Mouse (Mus musculus) cerebellum, adult 8-10 months (tissue): ENCODE results near the gene Ubald2.
"Not testable (repeated sequence)": the region's sequence is repeated elsewhere in the genome, so short reads cannot be mapped to it uniquely, and the experiment has no call there.

Source experiments
- DNase-seq: peaks from one replicate; pipeline ENCODE4 v3.0.0; 2022

The Ubald2 gene

GRCm38 (mm10) chr11:116466141-116466540 lies 32.2 kb downstream of the Ubald2 start, which contains the start of gene Qrich2:
Gene Qrich2, minus strand, starts transcription at chr11:116466241.
- DNase-seq = no peak

GRCm38 (mm10) chr11:116468338-116468737 lies 34.4 kb downstream of the Ubald2 start:
- not testable (repeated sequence) for DNase-seq

DNA sequence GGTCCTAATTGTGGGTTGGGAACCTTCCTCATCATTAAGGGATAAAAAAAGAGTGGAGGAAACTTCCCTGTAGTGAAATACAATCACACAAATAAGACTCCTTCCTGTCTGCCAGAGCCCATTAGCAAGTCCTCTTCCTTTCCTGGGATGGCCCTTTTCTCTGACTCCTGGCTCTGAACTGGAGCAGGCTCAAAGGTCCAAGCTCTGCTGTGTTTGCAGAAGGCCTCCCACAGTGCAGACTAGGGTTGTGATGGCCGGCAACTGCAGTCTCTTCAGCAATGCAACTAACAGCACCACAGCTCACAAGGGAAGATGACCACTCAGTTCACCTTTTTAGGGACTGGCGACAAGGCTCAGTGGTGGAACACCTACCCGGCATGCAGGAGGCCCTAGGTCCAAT lies 36.4 kb downstream of the Ubald2 start:
- DNase-seq = no peak

DNA sequence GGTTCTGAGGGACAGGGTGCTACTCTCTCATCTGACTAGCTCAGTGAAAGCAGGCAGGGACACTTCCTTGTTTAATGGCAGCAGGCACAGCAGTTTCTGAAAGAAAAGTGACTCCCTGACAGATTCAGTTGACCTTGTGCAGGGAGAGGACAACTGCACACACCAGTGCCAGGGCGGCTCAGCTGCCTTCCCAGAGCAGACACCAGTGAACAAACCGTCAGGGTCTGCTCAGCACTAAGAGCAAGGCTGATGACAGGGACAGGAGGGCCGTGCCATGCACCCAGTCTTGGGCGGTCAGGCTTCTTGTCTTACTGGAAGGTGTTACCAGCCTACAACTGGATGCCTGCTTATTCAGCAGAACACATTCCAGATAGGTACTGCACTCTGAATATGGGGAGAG lies 37.0 kb downstream of the Ubald2 start:
- no peak for DNase-seq

GRCm38 (mm10) chr11:116472275-116472674 lies 38.4 kb downstream of the Ubald2 start:
- DNase-seq = no peak

GRCm38 (mm10) chr11:116476041-116476440 lies 42.1 kb downstream of the Ubald2 start:
- DNase-seq = no peak

DNA sequence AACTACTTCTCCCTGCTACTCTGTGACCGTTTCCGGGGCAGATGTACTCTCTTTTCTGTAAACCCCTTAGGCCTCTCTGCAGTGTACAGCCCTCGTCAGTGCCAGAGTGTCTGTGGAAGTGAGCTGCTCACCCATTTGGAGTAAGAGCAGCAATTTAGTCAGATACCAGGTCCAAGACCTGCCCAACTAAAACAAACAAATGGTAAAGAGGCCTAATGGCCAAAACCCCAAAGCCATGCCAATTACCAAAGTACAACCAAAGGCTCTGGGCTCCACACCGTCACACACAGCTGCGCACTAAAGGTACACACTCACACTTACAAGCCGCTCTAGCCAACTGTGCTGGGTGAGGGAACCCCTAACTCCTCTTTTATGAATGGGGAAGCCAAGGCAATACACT lies 42.8 kb downstream of the Ubald2 start:
- DNase-seq = no peak

- no peak for DNase-seq
Measured at GRCm38 (mm10) chr11:116477160-116477759, 43.4 kb downstream of the Ubald2 start.

- DNase-seq = no peak
Measured at GRCm38 (mm10) chr11:116478978-116479377, 45.1 kb downstream of the Ubald2 start.

- no peak for DNase-seq
Measured at GRCm38 (mm10) chr11:116479832-116480231, 45.9 kb downstream of the Ubald2 start.

DNA sequence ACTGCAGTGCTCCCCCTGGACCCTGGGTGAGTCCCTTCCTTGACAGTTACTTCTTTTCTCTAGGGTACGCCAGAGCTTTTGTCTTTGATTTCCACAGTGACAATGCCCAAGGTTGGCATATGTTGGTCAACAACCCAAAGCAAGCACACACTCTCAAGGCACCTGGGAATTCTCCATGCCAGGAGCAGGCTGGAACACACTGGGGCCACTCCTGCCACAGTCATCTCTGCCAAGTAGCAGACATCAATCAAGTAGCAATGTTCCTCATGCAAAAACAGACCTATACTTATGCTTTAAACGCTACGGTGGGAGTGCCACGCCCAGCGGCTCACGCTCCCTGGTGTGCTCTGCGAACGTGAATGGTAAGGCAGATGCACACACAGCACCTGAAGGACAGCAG lies 47.1 kb downstream of the Ubald2 start:
- no peak for DNase-seq

GRCm38 (mm10) chr11:116481776-116482175 lies 47.9 kb downstream of the Ubald2 start:
- DNase-seq = no peak

DNA sequence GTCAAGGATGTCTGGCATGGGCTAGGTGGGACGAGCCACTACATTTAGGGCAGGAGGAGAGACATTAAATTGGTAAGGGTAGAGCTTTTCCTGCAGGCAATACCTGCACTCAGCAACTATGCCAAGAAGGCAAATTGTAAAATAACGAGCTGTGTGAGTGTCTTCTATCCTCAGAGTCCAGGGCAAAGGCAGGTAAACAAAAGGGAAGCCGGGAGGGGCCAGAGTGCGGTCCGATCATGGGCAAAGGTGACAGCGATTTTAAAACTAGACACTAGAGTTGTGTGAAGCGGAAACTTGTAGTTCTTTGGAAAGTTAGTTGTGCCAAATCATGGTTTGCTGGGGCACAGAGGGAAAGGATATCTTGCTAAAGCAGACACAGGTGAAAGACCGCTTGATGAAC lies 50.4 kb downstream of the Ubald2 start:
- DNase-seq = no peak

- no peak for DNase-seq
Measured at GRCm38 (mm10) chr11:116488207-116488606, 54.3 kb downstream of the Ubald2 start.
